Mouse (Mus musculus) C2C12 (cell line): ENCODE results near the gene Son.

Source experiments
- CTCF ChIP-seq: IDR thresholded peaks from one replicate; pipeline ENCODE4 v1.5.1; 2011; ENCODE audit not compliant: control insufficient read depth, insufficient read depth, insufficient read length
- MAX ChIP-seq: IDR thresholded peaks from one replicate; pipeline ENCODE4 v1.6.1; 2011; ENCODE audit warnings: mild to moderate bottlenecking, control low read depth
- MYOD1 ChIP-seq: IDR thresholded peaks from one replicate; pipeline ENCODE4 v1.6.1; 2011; ENCODE audit warnings: low read depth; ENCODE audit not compliant: control insufficient read depth, insufficient read length
- USF1 ChIP-seq: IDR thresholded peaks from one replicate; pipeline ENCODE4 v1.6.1; 2011; ENCODE audit warnings: low read depth, mild to moderate bottlenecking, control low read depth, moderate library complexity

DNA sequence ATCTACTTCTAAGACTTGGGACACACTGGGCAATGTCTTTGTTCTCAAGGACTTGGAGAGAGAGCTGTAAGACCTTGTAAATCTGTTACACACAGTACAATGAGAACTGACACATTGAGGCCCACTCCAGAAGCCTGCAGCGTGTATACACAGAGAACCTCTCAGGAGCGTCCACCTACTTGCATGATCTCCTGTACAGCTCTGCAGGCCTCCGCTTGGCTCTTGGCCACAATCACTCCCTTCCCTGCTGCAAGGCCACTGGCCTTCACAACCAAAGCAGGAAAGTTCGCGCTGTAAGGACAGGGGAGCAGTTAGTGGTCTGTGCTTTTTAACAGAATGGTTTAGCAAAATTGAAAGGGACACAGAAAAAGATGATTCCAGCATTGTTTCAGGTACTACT, 8.1 kb upstream of the Son start:
- TF ChIP-seq CTCF (no peak), USF1 (no peak), MAX (no peak), MYOD1 (no peak)
